Mouse (Mus musculus) olfactory bulb, adult 2 months (tissue): Measurements from ENCODE around the gene Hist2h2ac. TPM values are rescaled to one million over a fixed set of nuclear protein-coding genes. Genes with fewer than 3 reads are reported as not detected.

Experiments used
- H3K27ac ChIP-seq: fragments of 200-500 bp; 2 replicates; pipeline ENCODE4 v1.5.1; 2012; ENCODE audit warnings: low read depth, low read length; ENCODE audit not compliant: insufficient read depth
- H3K4me1 ChIP-seq: fragments of 200-500 bp; 2 replicates; pipeline ENCODE4 v1.6.1; 2012; ENCODE audit warnings: low read length; ENCODE audit not compliant: control insufficient read depth, insufficient read depth
- H3K4me3 ChIP-seq: fragments of 200-500 bp; 2 replicates; pipeline ENCODE4 v1.5.1; 2012; ENCODE audit warnings: mild to moderate bottlenecking, low read depth, low read length, moderate library complexity; ENCODE audit not compliant: insufficient read depth
- CTCF ChIP-seq: fragments of 200-500 bp; IDR thresholded peaks from 2 replicates; pipeline ENCODE4 v1.5.1; 2012; ENCODE audit warnings: low read depth, mild to moderate bottlenecking, low read length, moderate library complexity; ENCODE audit not compliant: insufficient read depth
- POLR2A ChIP-seq: fragments of 200-500 bp; IDR thresholded peaks from 2 replicates; pipeline ENCODE4 v1.6.1; 2012; ENCODE audit warnings: mild to moderate bottlenecking, low read depth, low read length, moderate library complexity; ENCODE audit not compliant: insufficient read depth
- WGBS: fragments of 180-500 bp; shearing (Covaris S2); methylation state at CpG from one replicate; pipeline ENCODE4 v1.1.7; 2018; 5-methylcytosine and 5-hydroxymethylcytosine counted together
- polyA plus RNA-seq: library from polyadenylated mRNA; stranded (reverse); fragments of >200 nt; gene quantifications from 2 replicates; pipeline ENCODE4 v1.2.4, GENCODE M21; 2012; ENCODE audit warnings: low replicate concordance; ENCODE audit not compliant: missing spikeins, insufficient read depth, insufficient read length

Gene Hist2h2ac
- polyA plus RNA-seq, 1 experiment: not detected

DNA sequence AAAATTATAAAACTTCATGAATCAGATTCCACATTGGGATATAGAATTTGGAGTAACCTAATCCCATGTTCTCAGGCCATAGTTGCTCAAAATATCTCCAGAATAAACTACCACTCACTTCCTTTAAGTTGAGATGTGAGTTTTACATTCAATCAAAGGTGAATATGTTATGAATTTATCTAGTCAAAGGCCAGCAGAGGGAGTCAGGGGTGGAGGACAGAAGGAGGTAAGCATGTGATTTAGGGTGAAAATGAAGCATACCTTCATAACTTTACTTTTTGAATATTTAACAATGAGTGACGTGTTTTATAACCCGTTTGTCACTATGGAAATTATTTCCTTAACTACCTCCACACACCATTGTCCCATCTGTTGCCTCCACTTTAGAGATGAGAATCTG is 14.2 kb upstream of the Hist2h2ac start:
- Histone ChIP-seq H3K4me1 (0 out of 2 replicates have a peak, but pooled peaks cover 2% of the 10 kb centered on the region), H3K4me3 (no peak overlapping the region), H3K27ac (no peak overlapping the region)
- no peak for TF ChIP-seq POLR2A
- TF ChIP-seq CTCF: no peak
- 91% methylated on average over 2 of the region's 2 CpGs for WGBS

DNA sequence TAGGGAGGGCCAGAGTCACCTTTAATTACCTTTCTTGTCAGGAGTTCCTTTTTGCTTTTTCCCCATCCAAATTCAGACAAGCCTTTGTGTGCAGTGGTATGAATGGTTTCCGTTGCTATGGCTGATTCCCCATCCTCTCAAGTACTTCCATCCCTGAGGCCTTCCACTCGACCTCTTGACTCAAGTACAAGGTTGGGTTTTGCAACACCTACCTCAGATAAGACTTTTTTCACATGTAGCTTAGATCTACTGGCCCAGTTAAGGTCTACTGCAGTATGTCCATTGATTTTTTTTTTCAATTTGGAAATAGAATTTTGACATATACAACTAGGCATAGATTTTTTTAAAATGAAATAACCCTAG is 11.1 kb upstream of the Hist2h2ac start:
- H3K4me1 ChIP-seq: peaks cover under 1% of the 10 kb centered on the region; the same call in 1 of the 2 replicates
- no peak overlapping the region for H3K4me3 ChIP-seq
- WGBS: 74% methylated on average over 2 of the region's 2 CpGs
- no peak overlapping the region for H3K27ac ChIP-seq
- TF ChIP-seq CTCF (no peak), POLR2A (no peak)

GRCm38 (mm10) chr3:96230910-96231757 is 10.5 kb upstream of the Hist2h2ac start:
- H3K27ac ChIP-seq: no peak overlapping the region
- 80% methylated on average over 4 of the region's 4 CpGs for WGBS
- peaks cover 2% of the 10 kb centered on the region; the same call in 1 of the 2 replicates for H3K4me1 ChIP-seq
- TF ChIP-seq CTCF: no peak
- no peak for TF ChIP-seq POLR2A
- H3K4me3 ChIP-seq: no peak overlapping the region

DNA sequence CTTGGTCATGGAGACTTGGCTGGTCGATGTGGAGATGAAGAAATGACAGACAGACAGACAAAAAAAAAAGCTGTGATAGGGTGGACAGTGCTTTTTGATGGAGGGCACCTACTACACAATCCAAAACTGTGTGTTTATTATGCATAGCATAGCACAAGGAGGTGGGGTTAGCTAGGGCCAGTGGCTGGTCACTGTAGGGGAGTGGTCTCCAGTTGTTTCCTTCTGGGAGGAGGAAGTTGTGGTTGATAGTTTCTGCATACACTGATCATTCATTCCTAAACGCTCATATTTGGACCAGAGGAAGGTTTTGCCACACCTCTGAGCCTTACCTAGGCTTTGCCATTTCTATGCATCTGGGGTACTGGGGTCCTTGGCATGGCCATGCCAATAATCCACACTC is 9.7 kb upstream of the Hist2h2ac start:
- 81% methylated on average over 2 of the region's 2 CpGs for WGBS
- H3K4me1 ChIP-seq: peaks cover 3% of the 10 kb centered on the region; the same call in 1 of the 2 replicates
- TF ChIP-seq POLR2A: no peak
- TF ChIP-seq CTCF: no peak
- no peak overlapping the region for H3K4me3 ChIP-seq
- H3K27ac ChIP-seq: no peak overlapping the region

DNA sequence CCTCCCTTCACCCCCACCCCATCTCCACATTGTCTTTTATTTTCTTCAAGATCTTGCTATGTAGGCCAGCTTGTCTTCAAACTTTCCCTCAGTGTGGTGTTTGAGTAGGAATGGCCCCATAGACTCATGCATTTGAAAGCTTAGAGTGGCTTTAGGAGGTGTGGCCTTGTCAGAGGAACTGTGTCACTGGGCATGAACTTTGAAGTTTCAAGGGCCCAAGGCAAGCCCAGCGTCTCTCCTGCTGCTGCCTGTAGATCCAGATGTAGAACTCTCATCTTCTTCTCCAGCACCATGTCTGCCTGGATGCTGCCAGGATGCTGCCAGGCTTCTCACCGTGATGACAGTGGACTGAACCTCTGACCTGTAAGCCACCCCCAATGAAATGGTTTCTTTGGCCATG is 8.1 kb upstream of the Hist2h2ac start:
- WGBS: 88% methylated on average over 2 of the region's 2 CpGs
- H3K4me1 ChIP-seq: peaks cover 10% of the 10 kb centered on the region
- H3K27ac ChIP-seq: no peak overlapping the region
- TF ChIP-seq CTCF (no peak), POLR2A (no peak)
- no peak overlapping the region for H3K4me3 ChIP-seq

DNA sequence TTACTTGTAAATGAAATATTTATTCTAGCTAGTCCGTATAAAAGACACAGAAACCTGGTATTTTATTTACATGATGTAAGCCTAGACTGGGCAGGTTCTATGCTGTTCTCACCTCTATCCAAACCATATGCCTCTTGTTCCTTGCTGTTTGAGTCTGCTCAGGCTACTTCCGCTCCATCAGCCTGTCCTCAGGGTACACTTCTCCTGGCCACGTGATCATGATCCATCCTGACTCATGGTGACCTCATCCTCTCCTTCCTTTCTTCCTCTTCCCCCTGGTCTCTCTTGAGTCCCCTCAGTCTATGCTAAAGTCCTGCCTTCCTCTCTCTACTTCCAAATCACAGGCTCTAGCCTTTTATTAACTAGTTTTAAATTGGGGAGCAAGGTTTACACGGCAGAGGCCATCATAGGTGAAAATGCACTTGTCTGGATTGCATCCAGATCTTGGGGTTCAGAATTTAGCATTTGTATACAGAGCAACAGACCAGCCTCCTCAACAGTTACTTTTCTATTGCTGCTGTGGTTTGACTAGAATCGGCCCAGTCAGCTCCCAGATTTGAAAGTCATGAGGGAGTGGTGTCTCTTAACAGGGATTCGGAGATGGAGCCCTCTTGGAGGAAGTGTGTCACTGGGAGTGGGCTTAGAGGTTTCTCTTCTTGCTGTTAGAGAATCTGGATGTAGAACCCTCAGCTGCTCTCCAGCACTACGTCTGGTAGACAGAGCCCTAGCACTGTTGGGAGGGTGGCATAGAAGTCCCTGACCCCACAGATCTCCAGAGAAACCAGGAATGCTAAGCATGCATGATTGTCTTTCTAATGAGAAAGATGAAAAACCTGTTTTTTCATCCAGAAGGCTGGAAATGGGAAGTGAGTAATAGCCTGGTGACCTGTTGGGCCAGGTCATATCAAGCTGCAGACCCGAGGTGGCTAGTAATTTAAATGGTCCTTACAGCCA is 6.3 kb upstream of the Hist2h2ac start:
- Histone ChIP-seq H3K4me1 (peaks cover 10% of the 10 kb centered on the region), H3K27ac (no peak overlapping the region), H3K4me3 (no peak overlapping the region)
- WGBS: 61% methylated on average over 8 of the region's 8 CpGs
- TF ChIP-seq CTCF (no peak), POLR2A (no peak)

- TF ChIP-seq CTCF: no peak
- TF ChIP-seq POLR2A: no peak
- H3K4me1 ChIP-seq: peaks cover 10% of the 10 kb centered on the region
- WGBS: 32% methylated on average over 2 of the region's 2 CpGs
Observed at GRCm38 (mm10) chr3:96225421-96225820, 4.7 kb upstream of the Hist2h2ac start.

GRCm38 (mm10) chr3:96222774-96223173 is 2.1 kb upstream of the Hist2h2ac start:
- Histone ChIP-seq H3K4me3 (no peak overlapping the region), H3K27ac (no peak overlapping the region), H3K4me1 (peaks cover 12% of the 10 kb centered on the region)
- WGBS: 39% methylated on average over 4 of the region's 4 CpGs
- TF ChIP-seq POLR2A: no peak
- TF ChIP-seq CTCF: no peak

More at GRCm38 (mm10) chr3:96225421-96225820, 4.7 kb upstream of the Hist2h2ac start:
- no peak overlapping the region for H3K27ac ChIP-seq
- no peak overlapping the region for H3K4me3 ChIP-seq

DNA sequence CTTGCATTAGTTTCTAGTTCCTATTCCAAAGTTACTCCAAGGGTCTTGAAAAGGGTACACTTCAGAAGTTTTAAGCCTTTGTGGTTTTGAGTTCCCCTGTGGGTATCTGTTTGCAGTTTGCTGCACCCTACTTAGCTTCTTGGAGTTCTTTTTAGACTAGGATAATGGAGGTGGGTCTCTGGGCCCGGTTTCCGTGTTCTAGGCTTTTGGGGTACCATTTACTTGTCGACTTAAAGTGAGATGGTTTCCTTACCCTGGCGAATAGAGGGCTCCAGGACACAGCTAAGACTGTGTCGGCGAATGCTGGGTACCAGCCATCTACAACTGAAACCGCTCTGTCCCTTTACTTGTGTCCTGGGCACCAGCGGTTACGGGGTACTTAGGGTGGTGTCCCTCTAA is 959 bp upstream of the Hist2h2ac start:
- Histone ChIP-seq H3K4me1 (peaks cover 10% of the 10 kb centered on the region), H3K4me3 (peak overlapping the region; percentile 78), H3K27ac (peak overlapping the region; percentile 89)
- WGBS: 6% methylated on average over 9 of the region's 9 CpGs
- no peak for TF ChIP-seq CTCF
- no peak for TF ChIP-seq POLR2A
